Mouse (Mus musculus) forebrain, embryonic 12.5 days (tissue): ENCODE measurements around the gene Arid1b. TPM values are rescaled to one million over a fixed set of nuclear protein-coding genes. Genes with fewer than 3 reads are reported as not detected.

Source experiments
- ATAC-seq: fragments of 200-750 bp; cut with Nextera tagmentation; 2 replicates; pipeline ENCODE4 v1.8.0; 2017; ENCODE audit warnings: moderate TSS enrichment; ENCODE audit not compliant: low FRiP score
- H3K27ac ChIP-seq: fragments of 300-500 bp; sonication (generic); 2 replicates; pipeline ENCODE4 v1.5.1; 2016; ENCODE audit warnings: mild to moderate bottlenecking
- H3K27me3 ChIP-seq: fragments of 300-500 bp; sonication (generic); 2 replicates; pipeline ENCODE4 v1.6.1; 2016; ENCODE audit warnings: mild to moderate bottlenecking
- H3K36me3 ChIP-seq: fragments of 300-500 bp; sonication (generic); replicated peaks from 2 replicates; pipeline ENCODE4 v1.6.1; 2016; ENCODE audit warnings: mild to moderate bottlenecking
- H3K4me1 ChIP-seq: fragments of 300-500 bp; sonication (generic); 2 replicates; pipeline ENCODE4 v1.6.1; 2016
- H3K4me2 ChIP-seq: fragments of 300-500 bp; sonication (generic); 2 replicates; pipeline ENCODE4 v1.6.1; 2016; ENCODE audit warnings: mild to moderate bottlenecking, moderate library complexity
- H3K4me3 ChIP-seq: fragments of 300-500 bp; sonication (generic); replicated peaks from 2 replicates; pipeline ENCODE4 v1.5.1; 2016; ENCODE audit warnings: mild to moderate bottlenecking
- H3K9ac ChIP-seq: fragments of 300-500 bp; sonication (generic); 2 replicates; pipeline ENCODE4 v1.6.1; 2016; ENCODE audit warnings: mild to moderate bottlenecking
- H3K9me3 ChIP-seq: fragments of 300-500 bp; sonication (generic); 2 replicates; pipeline ENCODE4 v1.6.1; 2016
- WGBS: fragments of 180-500 bp; shearing (Covaris S2); methylation state at CpG from one replicate; pipeline ENCODE4 v1.1.7; 2016; 5-methylcytosine and 5-hydroxymethylcytosine counted together
- polyA plus RNA-seq: library from polyadenylated mRNA; unstranded; fragments of >200 nt; fragmentation: Nextera tagmentation; extraction: Ambion mirVana; gene quantifications from 2 replicates; pipeline ENCODE4 v1.2.1, GENCODE M21; 2016

Arid1b gene
- polyA plus RNA-seq, 1 experiment from 2014 or later = 17.4 TPM

GRCm38 (mm10) chr17:5360759-5361158 lies 366.6 kb downstream of the Arid1b start:
- H3K4me2 ChIP-seq = no peak overlapping the region
- H3K4me3 ChIP-seq = no peak overlapping the region
- H3K36me3 ChIP-seq = no peaks in the 10 kb centered on the region
- H3K9me3 ChIP-seq = no peaks in the 10 kb centered on the region
- ATAC-seq = no peak
- H3K4me1 ChIP-seq = peaks cover 8% of the 10 kb centered on the region; the same call in 1 of the 2 replicates
- H3K9ac ChIP-seq = no peak overlapping the region
- no peak overlapping the region for H3K27ac ChIP-seq
- 80% methylated on average over 2 of the region's 2 CpGs for WGBS
- H3K27me3 ChIP-seq = no peaks in the 10 kb centered on the region

GRCm38 (mm10) chr17:5365992-5366398 lies 371.9 kb downstream of the Arid1b start:
- 84% methylated on average over 8 of the region's 8 CpGs for WGBS
- Histone ChIP-seq H3K4me2 (no peak overlapping the region), H3K9ac (no peak overlapping the region), H3K9me3 (no peaks in the 10 kb centered on the region), H3K27me3 (0 out of 2 replicates have a peak, but pooled peaks cover 2% of the 10 kb centered on the region), H3K4me3 (no peak overlapping the region), H3K27ac (no peak overlapping the region), H3K4me1 (peaks cover 11% of the 10 kb centered on the region; the same call in 1 of the 2 replicates), H3K36me3 (no peaks in the 10 kb centered on the region)
- ATAC-seq = no peak

GRCm38 (mm10) chr17:5371032-5371431 lies 376.9 kb downstream of the Arid1b start:
- no peaks in the 10 kb centered on the region for H3K9me3 ChIP-seq
- H3K27ac ChIP-seq = no peak overlapping the region
- H3K4me3 ChIP-seq = no peak overlapping the region
- no peak overlapping the region for H3K4me2 ChIP-seq
- H3K36me3 ChIP-seq = no peaks in the 10 kb centered on the region
- H3K27me3 ChIP-seq = 0 out of 2 replicates have a peak, but pooled peaks cover 2% of the 10 kb centered on the region
- H3K4me1 ChIP-seq = peaks cover 3% of the 10 kb centered on the region; the same call in 1 of the 2 replicates
- ATAC-seq = no peak
- no peak overlapping the region for H3K9ac ChIP-seq
- WGBS = 76% methylated on average over 4 of the region's 4 CpGs

GRCm38 (mm10) chr17:5371521-5371920 lies 377.4 kb downstream of the Arid1b start:
- Histone ChIP-seq H3K27ac (no peak overlapping the region), H3K9ac (no peak overlapping the region), H3K27me3 (0 out of 2 replicates have a peak, but pooled peaks cover 2% of the 10 kb centered on the region), H3K4me3 (no peak overlapping the region), H3K4me1 (no peaks in the 10 kb centered on the region; the same call in 1 of the 2 replicates), H3K36me3 (no peaks in the 10 kb centered on the region), H3K9me3 (no peaks in the 10 kb centered on the region), H3K4me2 (no peak overlapping the region)
- ATAC-seq = no peak
- 74% methylated on average over 7 of the region's 7 CpGs for WGBS

GRCm38 (mm10) chr17:5372951-5373350 lies 378.8 kb downstream of the Arid1b start:
- H3K4me3 ChIP-seq = no peak overlapping the region
- no peak overlapping the region for H3K27ac ChIP-seq
- 86% methylated on average over 8 of the region's 8 CpGs for WGBS
- peaks cover 11% of the 10 kb centered on the region for H3K4me1 ChIP-seq
- H3K36me3 ChIP-seq = no peaks in the 10 kb centered on the region
- H3K9me3 ChIP-seq = no peaks in the 10 kb centered on the region
- no peak overlapping the region for H3K9ac ChIP-seq
- H3K27me3 ChIP-seq = 0 out of 2 replicates have a peak, but pooled peaks cover 2% of the 10 kb centered on the region
- ATAC-seq = no peak
- H3K4me2 ChIP-seq = no peak overlapping the region

- no peak for ATAC-seq
- Histone ChIP-seq H3K9me3 (no peaks in the 10 kb centered on the region), H3K4me2 (no peak overlapping the region), H3K27me3 (no peaks in the 10 kb centered on the region), H3K9ac (no peak overlapping the region), H3K4me1 (peaks cover 11% of the 10 kb centered on the region), H3K4me3 (no peak overlapping the region), H3K27ac (peak overlapping the region; percentile 32; the same call in 1 of the 2 replicates), H3K36me3 (no peaks in the 10 kb centered on the region)
- 31% methylated on average over 11 of the region's 11 CpGs for WGBS
These were observed 383.2 kb downstream of the Arid1b start for GRCm38 (mm10) chr17:5377151-5377929.

GRCm38 (mm10) chr17:5377930-5378310 lies 383.8 kb downstream of the Arid1b start:
- H3K4me2 ChIP-seq = no peak overlapping the region
- H3K27ac ChIP-seq = no peak overlapping the region
- H3K4me3 ChIP-seq = no peak overlapping the region
- no peaks in the 10 kb centered on the region for H3K36me3 ChIP-seq
- peaks cover 11% of the 10 kb centered on the region for H3K4me1 ChIP-seq
- 32% methylated on average over 7 of the region's 7 CpGs for WGBS
- H3K27me3 ChIP-seq = no peaks in the 10 kb centered on the region
- H3K9ac ChIP-seq = no peak overlapping the region
- no peaks in the 10 kb centered on the region for H3K9me3 ChIP-seq
- no peak for ATAC-seq

GRCm38 (mm10) chr17:5385694-5386093 lies 391.6 kb downstream of the Arid1b start:
- Histone ChIP-seq H3K27ac (no peak overlapping the region), H3K27me3 (no peaks in the 10 kb centered on the region), H3K4me3 (no peak overlapping the region), H3K4me1 (peaks cover 6% of the 10 kb centered on the region), H3K4me2 (no peak overlapping the region), H3K9ac (no peak overlapping the region), H3K9me3 (no peaks in the 10 kb centered on the region), H3K36me3 (no peaks in the 10 kb centered on the region)
- WGBS = 95% methylated on average over 1 of the region's 1 CpGs
- no peak for ATAC-seq

GRCm38 (mm10) chr17:5386885-5387545 lies 392.9 kb downstream of the Arid1b start:
- Histone ChIP-seq H3K4me3 (no peak overlapping the region), H3K9me3 (no peaks in the 10 kb centered on the region), H3K4me2 (no peak overlapping the region), H3K36me3 (no peaks in the 10 kb centered on the region), H3K27ac (no peak overlapping the region), H3K27me3 (no peaks in the 10 kb centered on the region), H3K9ac (no peak overlapping the region), H3K4me1 (peaks cover 7% of the 10 kb centered on the region)
- no peak for ATAC-seq
- WGBS = 90% methylated on average over 12 of the region's 12 CpGs

GRCm38 (mm10) chr17:5388351-5388750 lies 394.2 kb downstream of the Arid1b start:
- Histone ChIP-seq H3K27ac (no peak overlapping the region), H3K4me3 (no peak overlapping the region), H3K9me3 (no peaks in the 10 kb centered on the region), H3K4me2 (no peak overlapping the region), H3K9ac (no peak overlapping the region), H3K27me3 (no peaks in the 10 kb centered on the region), H3K36me3 (no peaks in the 10 kb centered on the region), H3K4me1 (peaks cover 7% of the 10 kb centered on the region)
- no peak for ATAC-seq
- 66% methylated on average over 3 of the region's 3 CpGs for WGBS

GRCm38 (mm10) chr17:5390682-5391081 lies 396.6 kb downstream of the Arid1b start:
- Histone ChIP-seq H3K27me3 (peaks cover 4% of the 10 kb centered on the region; the same call in 1 of the 2 replicates), H3K4me1 (peaks cover 7% of the 10 kb centered on the region), H3K27ac (no peak overlapping the region), H3K9me3 (no peaks in the 10 kb centered on the region), H3K4me2 (no peak overlapping the region), H3K4me3 (no peak overlapping the region), H3K9ac (no peak overlapping the region), H3K36me3 (no peaks in the 10 kb centered on the region)
- no peak for ATAC-seq
- WGBS = 34% methylated on average over 10 of the region's 10 CpGs

GRCm38 (mm10) chr17:5395454-5396205 lies 401.5 kb downstream of the Arid1b start:
- Histone ChIP-seq H3K27me3 (peaks cover 24% of the 10 kb centered on the region), H3K4me1 (peaks cover under 1% of the 10 kb centered on the region), H3K9ac (no peak overlapping the region), H3K27ac (no peak overlapping the region), H3K9me3 (no peaks in the 10 kb centered on the region), H3K4me2 (no peak overlapping the region), H3K36me3 (no peaks in the 10 kb centered on the region), H3K4me3 (no peak overlapping the region)
- no peak for ATAC-seq
- WGBS = 90% methylated on average over 16 of the region's 16 CpGs
